Mouse (Mus musculus) liver, embryonic 14.5 days (tissue): ENCODE measurements around the gene Slc35f3. TPM values are rescaled to one million over a fixed set of nuclear protein-coding genes. Genes with fewer than 3 reads are reported as not detected.

ENCODE experiments used
- ATAC-seq: fragments of 200-750 bp; cut with Nextera tagmentation; 2 replicates; pipeline ENCODE4 v1.8.0; 2017; ENCODE audit warnings: moderate number of reproducible peaks, mild to moderate bottlenecking, moderate library complexity; ENCODE audit not compliant: insufficient read depth
- DNase-seq, 3 experiments: peaks; one replicate each; pipeline ENCODE4 v3.0.0-alpha.2; 2012 to 2013; ENCODE audit warnings: low read depth in 3 of 3, low spot score in 3 of 3
- H3K27ac ChIP-seq: fragments of 300-500 bp; sonication (generic); 2 replicates; pipeline ENCODE4 v1.5.1; 2014; ENCODE audit warnings: moderate library complexity, mild to moderate bottlenecking, control low read depth, inconsistent platforms
- H3K27me3 ChIP-seq: fragments of 300-500 bp; sonication (generic); 2 replicates; pipeline ENCODE4 v1.6.1; 2014; ENCODE audit warnings: mild to moderate bottlenecking, low read length, moderate library complexity; ENCODE audit not compliant: control insufficient read depth, insufficient read depth
- H3K36me3 ChIP-seq: fragments of 300-500 bp; sonication (generic); replicated peaks from 2 replicates; pipeline ENCODE4 v1.6.1; 2014; ENCODE audit warnings: low read depth; ENCODE audit not compliant: control insufficient read depth, insufficient read depth
- H3K4me1 ChIP-seq, 2 experiments: fragments of 200-500 bp in 1 of 2; fragments of 300-500 bp in 1 of 2; sonication (generic) in 1 of 2; replicated peaks; 2 replicates each; pipeline ENCODE4 v1.6.1; 2012 to 2014; ENCODE audit warnings: antibody characterized with exemption in 1 of 2, inconsistent platforms in 1 of 2, low read length in 1 of 2; ENCODE audit not compliant: control insufficient read depth in 2 of 2, insufficient read depth in 2 of 2
- H3K4me2 ChIP-seq: fragments of 300-500 bp; sonication (generic); 2 replicates; pipeline ENCODE4 v1.6.1; 2014; ENCODE audit warnings: low read depth, mild to moderate bottlenecking, control low read depth, moderate library complexity
- H3K4me3 ChIP-seq, 2 experiments: fragments of 200-500 bp in 1 of 2; fragments of 300-500 bp in 1 of 2; sonication (generic) in 1 of 2; 2 replicates each; pipeline ENCODE4 v1.5.1; 2012 to 2014; ENCODE audit warnings: low read depth in 2 of 2, low read length in 2 of 2, mild to moderate bottlenecking in 2 of 2, control low read depth in 1 of 2, inconsistent platforms in 1 of 2, moderate library complexity in 1 of 2; ENCODE audit not compliant: insufficient read depth in 1 of 2
- H3K9ac ChIP-seq: fragments of 300-500 bp; sonication (generic); replicated peaks from 2 replicates; pipeline ENCODE4 v1.6.1; 2014; ENCODE audit warnings: mild to moderate bottlenecking, control low read depth, moderate library complexity
- H3K9me3 ChIP-seq: fragments of 300-500 bp; sonication (generic); 2 replicates; pipeline ENCODE4 v1.6.1; 2016; ENCODE audit warnings: low read length, mixed read lengths; ENCODE audit not compliant: control insufficient read depth
- CTCF ChIP-seq: IDR thresholded peaks from 2 replicates; pipeline ENCODE4 v1.5.1; 2016; ENCODE audit warnings: antibody characterized with exemption, low read depth, control low read depth
- EP300 ChIP-seq: IDR thresholded peaks from 2 replicates; pipeline ENCODE4 v1.6.1; 2016; ENCODE audit warnings: antibody characterized with exemption, low read depth
- WGBS: fragments of 180-500 bp; shearing (Covaris S2); extraction: QIAGEN DNeasy Blood & Tissue Kit; methylation state at CpG from one replicate; pipeline ENCODE4 v1.1.7; 2014; ENCODE audit not compliant: insufficient replicate concordance; 5-methylcytosine and 5-hydroxymethylcytosine counted together
- polyA plus RNA-seq, 2 experiments: library from polyadenylated mRNA; depleted of rRNA in 1 of 2; stranded (reverse) in 1 of 2; unstranded in 1 of 2; fragments of >200 nt; fragmentation: Nextera tagmentation in 1 of 2; extraction: Ambion mirVana in 1 of 2; gene quantifications; 2 replicates each; pipeline versions ENCODE4 v1.2.1 to v1.2.3; 2012 to 2014

Slc35f3 gene
- polyA plus RNA-seq, 2 experiments = not detected

- Histone ChIP-seq H3K4me3 (no peak overlapping the region), H3K4me2 (no peak overlapping the region), H3K27me3 (no peaks in the 10 kb centered on the region), H3K9me3 (no peaks in the 10 kb centered on the region), H3K9ac (no peak overlapping the region), H3K27ac (no peak overlapping the region), H3K36me3 (no peaks in the 10 kb centered on the region), H3K4me1 (no peaks in the 10 kb centered on the region)
- WGBS = 55% methylated on average over 5 of the region's 5 CpGs
- DNase-seq = no peak
- ATAC-seq = no peak
- TF ChIP-seq CTCF (no peak), EP300 (no peak)
These were observed 62.3 kb downstream of the Slc35f3 start for GRCm38 (mm10) chr8:126360701-126361100.

GRCm38 (mm10) chr8:126366251-126366650 lies 67.9 kb downstream of the Slc35f3 start:
- Histone ChIP-seq H3K9ac (no peak overlapping the region), H3K36me3 (no peaks in the 10 kb centered on the region), H3K4me1 (no peaks in the 10 kb centered on the region), H3K27me3 (no peaks in the 10 kb centered on the region), H3K4me3 (no peak overlapping the region), H3K4me2 (no peak overlapping the region), H3K27ac (no peak overlapping the region), H3K9me3 (no peaks in the 10 kb centered on the region)
- WGBS = 43% methylated on average over 3 of the region's 3 CpGs
- TF ChIP-seq EP300 = no peak
- TF ChIP-seq CTCF = no peak
- no peak for DNase-seq
- no peak for ATAC-seq

GRCm38 (mm10) chr8:126368349-126369054 lies 70.1 kb downstream of the Slc35f3 start:
- Histone ChIP-seq H3K4me3 (no peak overlapping the region), H3K9ac (no peak overlapping the region), H3K4me2 (no peak overlapping the region), H3K36me3 (no peaks in the 10 kb centered on the region), H3K9me3 (no peaks in the 10 kb centered on the region), H3K27ac (no peak overlapping the region), H3K27me3 (no peaks in the 10 kb centered on the region), H3K4me1 (no peaks in the 10 kb centered on the region)
- TF ChIP-seq CTCF = no peak
- no peak for TF ChIP-seq EP300
- ATAC-seq = no peak
- WGBS = 68% methylated on average over 10 of the region's 10 CpGs
- DNase-seq = no peak

- H3K36me3 ChIP-seq = no peaks in the 10 kb centered on the region
- ATAC-seq (no peak), DNase-seq (no peak)
- H3K4me2 ChIP-seq = no peak overlapping the region
- no peaks in the 10 kb centered on the region for H3K4me1 ChIP-seq
- no peaks in the 10 kb centered on the region for H3K27me3 ChIP-seq
- no peak overlapping the region for H3K27ac ChIP-seq
- TF ChIP-seq CTCF (no peak), EP300 (no peak)
- no peaks in the 10 kb centered on the region for H3K9me3 ChIP-seq
- WGBS = 59% methylated on average over 3 of the region's 3 CpGs
- H3K4me3 ChIP-seq = no peak overlapping the region
- no peak overlapping the region for H3K9ac ChIP-seq
These were observed 73.5 kb downstream of the Slc35f3 start for GRCm38 (mm10) chr8:126371871-126372270.

- H3K27ac ChIP-seq = no peak overlapping the region
- no peak for TF ChIP-seq EP300
- no peaks in the 10 kb centered on the region for H3K4me1 ChIP-seq
- no peak for DNase-seq
- H3K4me3 ChIP-seq = no peak overlapping the region
- no peaks in the 10 kb centered on the region for H3K27me3 ChIP-seq
- no peak overlapping the region for H3K4me2 ChIP-seq
- no peak for ATAC-seq
- H3K36me3 ChIP-seq = no peaks in the 10 kb centered on the region
- 43% methylated on average over 6 of the region's 6 CpGs for WGBS
- H3K9me3 ChIP-seq = no peaks in the 10 kb centered on the region
- H3K9ac ChIP-seq = no peak overlapping the region
These were observed 81.2 kb downstream of the Slc35f3 start for GRCm38 (mm10) chr8:126379580-126379979.
